Mouse (Mus musculus) stomach, embryonic 16.5 days (tissue): Measurements from ENCODE around the gene Gtpbp6. TPM values are rescaled to one million over a fixed set of nuclear protein-coding genes. Genes with fewer than 3 reads are reported as not detected.

Experiments
- ATAC-seq: fragments of 200-750 bp; cut with Nextera tagmentation; 2 replicates; pipeline ENCODE4 v1.8.0; 2017; ENCODE audit warnings: moderate number of reproducible peaks, moderate TSS enrichment; ENCODE audit not compliant: insufficient read depth, low FRiP score
- H3K27ac ChIP-seq: fragments of 300-500 bp; sonication (generic); 2 replicates; pipeline ENCODE4 v1.5.1; 2014; ENCODE audit warnings: low read length
- H3K27me3 ChIP-seq: fragments of 300-500 bp; sonication (generic); 2 replicates; pipeline ENCODE4 v1.6.1; 2014; ENCODE audit warnings: low read length, control low read depth, mixed read lengths; ENCODE audit not compliant: control insufficient read depth, insufficient read depth
- H3K36me3 ChIP-seq: fragments of 300-500 bp; sonication (generic); 2 replicates; pipeline ENCODE4 v1.6.1; 2014; ENCODE audit warnings: low read length; ENCODE audit not compliant: control insufficient read depth, insufficient read depth
- H3K4me1 ChIP-seq: fragments of 300-500 bp; sonication (generic); 2 replicates; pipeline ENCODE4 v1.6.1; 2014; ENCODE audit warnings: low read length, control low read depth, mixed read lengths; ENCODE audit not compliant: control insufficient read depth, insufficient read depth
- H3K4me2 ChIP-seq: fragments of 300-500 bp; sonication (generic); 2 replicates; pipeline ENCODE4 v1.6.1; 2014; ENCODE audit warnings: low read depth, low read length, mixed read lengths
- H3K4me3 ChIP-seq: fragments of 300-500 bp; sonication (generic); replicated peaks from 2 replicates; pipeline ENCODE4 v1.5.1; 2014; ENCODE audit warnings: mild to moderate bottlenecking, low read length
- H3K9ac ChIP-seq: fragments of 300-500 bp; sonication (generic); 2 replicates; pipeline ENCODE4 v1.6.1; 2014; ENCODE audit warnings: low read length
- H3K9me3 ChIP-seq: fragments of 300-500 bp; sonication (generic); replicated peaks from 2 replicates; pipeline ENCODE4 v1.6.1; 2016; ENCODE audit warnings: low read length, control low read depth; ENCODE audit not compliant: control insufficient read depth
- WGBS: fragments of 180-500 bp; shearing (Covaris S2); extraction: QIAGEN DNeasy Blood & Tissue Kit; methylation state at CpG from one replicate; pipeline ENCODE4 v1.1.7; 2014; 5-methylcytosine and 5-hydroxymethylcytosine counted together
- polyA plus RNA-seq: library from polyadenylated mRNA; unstranded; fragments of >200 nt; fragmentation: Nextera tagmentation; extraction: Ambion mirVana; gene quantifications from 2 replicates; pipeline ENCODE4 v1.2.1, GENCODE M21; 2015

The Gtpbp6 gene
- polyA plus RNA-seq, 1 experiment from 2014 or later: 29.0 TPM

DNA sequence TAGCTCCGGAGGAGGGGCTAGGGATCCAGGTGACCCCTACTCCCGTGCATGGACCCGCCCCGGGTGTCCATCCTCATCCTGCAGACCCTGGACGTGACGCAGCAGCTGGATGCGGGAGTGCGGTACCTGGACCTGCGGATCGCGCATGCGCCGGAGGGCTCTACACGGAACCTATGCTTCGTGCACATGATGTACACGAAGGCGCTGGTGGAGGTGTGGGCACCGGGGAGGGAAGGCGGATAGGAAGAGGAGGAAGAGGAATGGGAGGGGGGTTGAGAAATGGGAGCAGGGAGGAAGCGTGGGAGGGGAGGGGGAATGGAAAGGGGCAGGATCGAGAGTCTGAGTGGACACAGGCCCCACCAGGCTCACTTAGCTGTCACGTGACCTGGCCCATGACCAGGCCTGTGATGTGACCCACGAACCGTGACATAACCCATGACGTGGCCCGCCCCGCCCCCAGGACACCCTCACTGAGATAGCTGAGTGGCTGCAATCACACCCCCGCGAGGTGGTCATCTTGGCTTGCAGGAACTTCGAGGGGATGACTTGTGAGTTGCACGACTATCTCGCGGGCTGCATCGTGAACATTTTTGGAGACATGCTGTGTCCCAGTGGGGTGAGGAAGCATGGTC is 6.2 kb downstream of the Gtpbp6 start:
- ATAC-seq: peak; percentile 33
- H3K9ac ChIP-seq: peak overlapping the region; percentile 49
- whole genome bisulfite sequencing: 13% methylated on average over 34 of the region's 34 CpGs

DNA sequence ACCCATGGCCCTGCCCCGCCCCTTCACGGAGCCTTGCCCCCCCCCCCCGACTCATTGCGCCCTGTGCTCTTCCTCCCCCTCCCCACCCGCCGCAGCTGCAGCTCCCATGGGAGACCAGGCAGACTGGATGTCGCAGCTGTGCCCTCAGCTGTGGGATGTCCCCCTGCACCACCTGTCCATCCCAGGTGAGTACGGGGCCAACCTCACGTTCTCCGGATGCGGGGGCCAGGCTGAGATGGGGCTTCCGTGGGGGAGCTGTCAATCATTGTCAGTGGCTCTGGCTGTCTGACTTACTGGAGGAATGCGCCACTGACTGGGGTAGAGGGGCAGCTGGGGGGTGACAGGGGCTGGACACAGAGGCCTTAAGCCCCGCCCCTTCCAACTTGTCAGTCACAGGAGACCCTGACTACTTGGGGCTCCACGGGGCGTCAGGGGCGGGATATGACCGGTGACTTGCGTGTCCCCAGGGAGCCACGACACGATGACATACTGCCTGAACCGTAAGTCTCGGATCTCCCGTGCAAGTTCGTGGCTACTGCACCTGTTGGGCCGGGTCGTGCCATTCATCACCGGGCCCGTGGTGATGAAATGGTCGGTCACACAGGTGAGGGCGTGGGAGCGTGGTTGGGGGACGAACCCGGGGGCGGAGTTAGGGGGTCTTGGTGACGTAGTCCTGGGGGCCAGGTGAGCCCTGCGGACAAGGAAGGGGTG is 6.9 kb downstream of the Gtpbp6 start:
- 0 out of 2 replicates have a peak, but pooled peaks have one; percentile 11 for ATAC-seq
- no peaks in the 10 kb centered on the region for H3K27me3 ChIP-seq
- WGBS: 1% methylated on average over 34 of the region's 37 CpGs

More for the DNA sequence above, 6.2 kb downstream of the Gtpbp6 start:
- Histone ChIP-seq H3K27me3 (no peaks in the 10 kb centered on the region), H3K36me3 (peaks cover 36% of the 10 kb centered on the region), H3K9me3 (peaks cover 6% of the 10 kb centered on the region), H3K27ac (no peak overlapping the region), H3K4me3 (peak overlapping the region; percentile 40), H3K4me1 (peaks cover 21% of the 10 kb centered on the region), H3K4me2 (peak overlapping the region; percentile 76)

DNA sequence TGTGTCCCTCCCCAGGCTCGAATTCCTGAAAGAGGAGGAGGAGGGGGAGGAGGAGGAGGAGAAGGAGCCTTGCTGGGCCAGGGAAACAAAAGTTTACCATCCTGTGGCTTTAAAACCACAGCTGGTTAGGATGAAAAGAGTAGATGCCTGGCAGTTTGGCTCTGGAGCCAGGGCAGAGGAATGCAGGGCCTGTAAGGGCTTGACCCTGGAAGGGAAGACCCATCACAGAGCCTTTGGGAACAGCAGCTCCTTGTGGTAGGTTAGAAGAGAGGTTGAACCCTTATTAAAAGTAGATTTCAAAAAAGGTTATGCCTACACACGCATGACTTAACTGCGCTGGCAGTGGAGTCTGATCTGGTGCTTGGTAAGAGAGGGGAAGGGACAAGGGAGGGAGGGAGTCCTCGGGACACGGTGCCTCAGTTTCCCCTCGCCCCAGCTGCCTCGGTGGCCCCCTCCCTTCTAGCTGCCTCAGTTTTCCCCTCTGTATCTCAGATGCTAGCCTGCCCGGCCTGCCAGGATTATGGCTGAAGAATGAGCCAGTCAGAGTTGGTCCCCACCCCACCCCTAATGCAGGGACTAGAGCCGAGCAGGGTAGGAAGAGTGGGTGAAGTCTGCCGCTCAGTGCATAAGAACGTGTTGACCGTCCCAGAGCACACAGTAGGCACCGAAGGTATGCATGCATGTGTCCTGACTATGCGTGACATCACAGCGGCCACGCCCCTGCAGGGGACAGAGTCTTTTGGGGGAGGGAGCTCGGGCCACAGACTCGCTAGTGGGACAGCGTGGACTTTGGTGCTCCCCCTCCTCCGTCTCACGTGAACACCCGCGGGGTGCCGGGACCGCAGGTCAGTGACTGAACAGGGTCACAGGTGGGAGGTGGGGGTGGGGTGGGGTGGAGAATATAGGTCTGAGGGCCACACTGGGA is 8.1 kb downstream of the Gtpbp6 start, which contains the start of gene Plcxd1:
Gene Plcxd1 (plus strand): TSS at position 314 of the 925 bp plus-strand sequence.
- 10% methylated on average over 25 of the region's 25 CpGs for WGBS
- no peak within 1 kb of the TSS for H3K9ac ChIP-seq
- peaks cover 18% of the 10 kb centered on the region for H3K4me1 ChIP-seq
- peak within 1 kb of the TSS; percentile 38; the same call in 1 of the 2 replicates for H3K27ac ChIP-seq
- H3K9me3 ChIP-seq: peaks cover under 1% of the 10 kb centered on the region
- H3K4me2 ChIP-seq: peak within 1 kb of the TSS; percentile 76
- peaks cover 22% of the 10 kb centered on the region for H3K36me3 ChIP-seq
- no peak within 1 kb of the TSS; the same call in 1 of the 2 replicates for H3K4me3 ChIP-seq
- H3K27me3 ChIP-seq: no peaks in the 10 kb centered on the region
- no peak for ATAC-seq

More for the DNA sequence above, 6.9 kb downstream of the Gtpbp6 start:
- peaks cover 17% of the 10 kb centered on the region for H3K4me1 ChIP-seq
- H3K9me3 ChIP-seq: peaks cover 6% of the 10 kb centered on the region
- H3K9ac ChIP-seq: peak overlapping the region; percentile 49
- H3K27ac ChIP-seq: no peak overlapping the region
- H3K4me2 ChIP-seq: peak overlapping the region; percentile 76
- H3K36me3 ChIP-seq: peaks cover 33% of the 10 kb centered on the region
- peak overlapping the region; percentile 40 for H3K4me3 ChIP-seq

DNA sequence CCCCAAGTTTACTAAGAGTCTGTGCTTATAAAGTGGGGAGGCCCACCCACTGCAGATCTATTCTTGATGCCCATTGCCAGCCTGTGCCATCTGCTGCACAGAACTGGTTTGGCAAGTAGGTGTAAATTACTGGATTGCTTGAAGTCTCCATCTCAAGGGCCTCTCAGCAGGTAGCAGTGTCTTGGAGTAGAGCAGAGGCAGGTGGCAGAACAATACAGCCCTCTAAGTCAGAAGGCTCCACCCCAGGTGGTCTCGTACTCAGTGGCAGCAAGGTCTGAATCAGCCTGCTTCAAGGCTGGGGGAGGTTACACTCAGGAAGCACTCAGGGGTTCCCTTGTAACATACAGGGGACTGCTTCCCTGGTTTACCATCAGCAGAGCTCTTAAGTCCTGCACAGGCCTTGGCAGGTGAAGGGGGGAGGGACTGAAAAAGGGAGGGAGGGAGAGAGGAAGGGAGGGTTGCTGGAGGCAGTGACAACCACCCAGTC is 9.0 kb downstream of the Gtpbp6 start:
- H3K9me3 ChIP-seq: no peaks in the 10 kb centered on the region; the same call in 1 of the 2 replicates
- peaks cover 21% of the 10 kb centered on the region for H3K4me1 ChIP-seq
- H3K36me3 ChIP-seq: peaks cover 13% of the 10 kb centered on the region
- no peak for ATAC-seq
- WGBS: 48% methylated on average over 1 of the region's 1 CpGs
- H3K9ac ChIP-seq: no peak overlapping the region
- no peaks in the 10 kb centered on the region for H3K27me3 ChIP-seq
- no peak overlapping the region for H3K4me2 ChIP-seq
- no peak overlapping the region for H3K27ac ChIP-seq
- no peak overlapping the region for H3K4me3 ChIP-seq

DNA sequence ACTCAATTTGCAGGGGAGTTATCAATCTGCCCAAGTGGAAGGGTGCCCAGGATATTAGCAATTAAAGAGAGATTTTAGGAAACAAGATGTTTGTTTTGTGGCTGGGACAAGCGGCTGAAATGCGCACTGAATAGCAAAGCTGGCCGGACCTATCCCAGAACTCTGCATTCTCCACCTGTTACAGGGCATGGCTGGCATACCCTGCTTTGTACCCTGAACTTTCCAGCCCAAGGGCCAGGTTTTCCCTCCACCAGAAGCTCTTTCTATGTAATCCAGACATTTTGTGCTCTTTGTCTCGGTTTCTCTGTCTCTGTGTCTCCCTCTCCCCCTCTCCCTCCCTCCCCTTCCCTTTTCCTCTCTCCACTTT is 13.2 kb downstream of the Gtpbp6 start:
- 3% methylated on average over 4 of the region's 4 CpGs for WGBS

DNA sequence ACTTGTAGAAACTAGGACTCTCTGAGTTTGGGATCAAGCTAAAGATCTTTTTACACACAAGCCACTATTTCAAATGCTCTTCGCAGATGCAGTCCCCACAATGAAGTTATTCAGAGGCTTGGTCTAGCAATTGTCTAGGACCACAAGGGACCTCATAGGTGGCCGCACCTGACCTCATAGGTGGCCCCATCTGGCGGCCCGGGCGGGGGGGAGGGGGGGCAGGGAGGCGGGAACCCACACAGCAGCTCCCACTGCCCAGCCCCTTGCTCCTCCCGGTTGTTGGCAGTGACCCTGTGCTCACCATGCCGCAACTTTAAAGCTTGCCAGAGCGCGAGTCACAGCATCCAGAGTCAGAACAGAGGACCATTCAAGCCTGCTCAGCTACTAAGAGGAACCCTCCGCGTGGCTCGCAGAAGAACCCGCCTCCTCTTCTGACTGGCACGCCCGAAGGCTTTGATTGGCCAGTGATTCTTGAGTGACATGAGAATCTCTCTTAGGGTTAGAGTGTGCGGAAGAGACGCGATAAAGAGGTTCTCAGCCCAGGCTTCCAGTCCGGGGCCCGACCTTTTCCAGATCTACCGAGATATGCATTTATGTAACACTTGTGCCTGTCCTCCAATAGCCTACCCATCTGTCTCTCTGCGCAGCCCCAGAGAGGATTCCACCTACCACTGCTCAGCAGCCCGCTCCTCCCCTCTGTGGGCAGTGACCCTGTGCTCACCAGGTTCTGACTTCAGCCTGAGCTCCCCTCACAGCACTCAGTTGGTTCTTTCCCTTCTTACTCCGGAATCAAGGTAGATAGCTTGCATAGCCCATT is 13.8 kb downstream of the Gtpbp6 start, which contains the start of gene Gm35315:
Gene Gm35315 (minus strand): TSS at position 391 of the 817 bp plus-strand sequence.
- peak within 1 kb of the TSS; percentile 81 for H3K4me2 ChIP-seq
- WGBS: under 1% methylated on average over 25 of the region's 25 CpGs
- H3K4me3 ChIP-seq: peak within 1 kb of the TSS; percentile 55
- peak within 1 kb of the TSS; percentile 63 for H3K9ac ChIP-seq
- H3K27ac ChIP-seq: peak within 1 kb of the TSS; percentile 34
- H3K27me3 ChIP-seq: no peaks in the 10 kb centered on the region
- ATAC-seq: peak; percentile 98
- no peaks in the 10 kb centered on the region for H3K36me3 ChIP-seq
- H3K4me1 ChIP-seq: 0 out of 2 replicates have a peak, but pooled peaks cover 7% of the 10 kb centered on the region
- H3K9me3 ChIP-seq: no peaks in the 10 kb centered on the region

More for the DNA sequence above, 13.2 kb downstream of the Gtpbp6 start:
- H3K27me3 ChIP-seq: no peaks in the 10 kb centered on the region
- peak overlapping the region; percentile 55 for H3K4me3 ChIP-seq
- peak overlapping the region; percentile 63 for H3K9ac ChIP-seq
- H3K4me2 ChIP-seq: peak overlapping the region; percentile 81
- H3K36me3 ChIP-seq: no peaks in the 10 kb centered on the region
- peak overlapping the region; percentile 34 for H3K27ac ChIP-seq
- no peaks in the 10 kb centered on the region for H3K9me3 ChIP-seq
- no peak for ATAC-seq
- 0 out of 2 replicates have a peak, but pooled peaks cover 7% of the 10 kb centered on the region for H3K4me1 ChIP-seq

DNA sequence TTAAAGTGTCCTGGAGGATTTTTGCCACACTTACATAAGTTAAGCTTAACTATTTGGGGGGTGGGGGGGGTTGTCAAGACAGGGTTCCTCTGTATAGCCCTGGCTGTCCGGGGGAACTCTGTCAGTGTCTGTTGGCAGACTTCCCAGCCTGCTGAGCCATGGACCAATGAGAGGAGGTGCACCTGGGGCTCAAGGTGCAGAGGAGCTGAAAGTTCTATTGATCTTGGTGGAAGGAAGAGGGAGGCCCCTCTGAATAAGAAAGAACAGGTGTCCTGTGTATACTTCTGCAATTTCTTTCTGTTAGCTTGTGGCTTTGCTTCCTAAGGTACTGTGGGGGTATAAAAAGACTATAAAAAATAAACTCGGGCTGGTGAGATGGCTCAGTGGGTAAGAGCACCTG is 16.5 kb downstream of the Gtpbp6 start:
- Histone ChIP-seq H3K27me3 (no peaks in the 10 kb centered on the region), H3K27ac (no peak overlapping the region), H3K4me2 (no peak overlapping the region), H3K9me3 (no peaks in the 10 kb centered on the region), H3K4me3 (no peak overlapping the region), H3K36me3 (no peaks in the 10 kb centered on the region), H3K4me1 (0 out of 2 replicates have a peak, but pooled peaks cover 7% of the 10 kb centered on the region), H3K9ac (no peak overlapping the region)
- ATAC-seq: no peak
- WGBS: 56% methylated on average over 2 of the region's 2 CpGs
